Mouse (Mus musculus): ENCODE data around the gene Tekt3. TPM values are rescaled to one million over a fixed set of nuclear protein-coding genes. Genes with fewer than 3 reads are reported as not detected.
A peak's percentile ranks its signal among the peaks of the same experiment; 100 is the strongest.

Tekt3 gene
- polyA plus RNA-seq, 1 experiment: 122 TPM

DNA sequence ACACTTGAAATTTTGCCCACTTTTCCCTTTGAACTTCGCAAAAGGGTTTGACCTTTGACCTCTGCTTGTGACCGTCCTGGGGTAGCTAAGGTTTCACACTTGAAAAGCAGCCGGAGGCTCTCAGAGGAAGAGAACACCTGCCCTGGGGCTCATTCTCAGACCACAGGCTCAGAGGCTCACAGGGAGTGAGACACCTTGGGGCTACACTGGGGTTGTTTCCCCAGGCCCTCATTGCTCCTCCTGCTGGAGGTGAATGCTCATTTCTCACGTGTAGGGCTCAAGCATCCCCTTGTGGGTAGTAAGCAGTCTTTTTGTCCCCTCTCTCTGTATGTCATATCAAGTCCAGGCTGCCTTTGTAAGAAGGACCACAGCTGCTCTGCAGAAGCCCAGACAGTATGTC lies 62.9 kb downstream of the Tekt3 start:
- H3K4me1 ChIP-seq (ENCODE audit: control insufficient read depth, insufficient read depth, low read length): no peaks in the 10 kb centered on the region
- no peak overlapping the region for H3K27ac ChIP-seq (ENCODE audit: control insufficient read depth, insufficient read depth, low read depth, low read length)
- TF ChIP-seq POLR2A (IDR thresholded peaks at IDR 0.05; ENCODE audit: control insufficient read depth, low read depth, low read length) (no peak), CTCF (IDR thresholded peaks at IDR 0.05; ENCODE audit: control insufficient read depth, insufficient read depth, insufficient replicate concordance, low read depth, low read length) (no peak)
- no peaks in the 10 kb centered on the region for H3K27me3 ChIP-seq (ENCODE audit: control insufficient read depth, insufficient read depth, low read length)
- H3K36me3 ChIP-seq (ENCODE audit: control insufficient read depth, insufficient read depth, low read length): no peaks in the 10 kb centered on the region
- H3K4me3 ChIP-seq (ENCODE audit: control insufficient read depth, low read depth, low read length): no peak overlapping the region

DNA sequence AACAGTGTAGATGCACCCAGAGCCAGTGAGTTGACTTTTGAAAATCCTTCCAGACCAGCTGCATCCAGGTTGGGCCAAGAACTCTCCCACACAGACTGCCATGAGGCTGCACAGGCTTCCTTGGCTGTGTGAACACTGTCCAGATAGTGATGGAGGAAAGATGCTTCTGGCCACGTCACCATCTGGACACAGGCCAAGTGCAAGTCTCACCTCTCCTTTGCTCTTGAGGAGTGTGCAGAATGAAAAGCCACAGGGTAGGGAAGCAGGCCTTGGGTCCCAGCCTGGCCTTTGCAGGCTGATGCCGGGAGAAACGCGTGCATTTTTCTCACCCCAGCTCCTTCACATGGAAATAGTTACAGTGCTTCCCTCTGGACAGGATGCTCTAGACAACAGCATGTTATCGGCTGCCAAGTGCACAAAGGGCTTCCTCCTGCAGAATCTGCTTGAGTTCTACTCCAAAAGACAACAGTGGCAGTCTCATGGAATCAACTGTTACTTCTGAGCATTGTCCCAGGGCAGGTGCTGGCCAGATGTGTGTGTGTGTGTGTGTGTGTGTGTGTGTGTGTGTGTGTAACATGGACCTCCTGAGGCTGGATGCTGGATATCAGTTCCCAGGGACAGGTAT lies 64.5 kb downstream of the Tekt3 start:
- no peak overlapping the region for H3K27ac ChIP-seq (ENCODE audit: control insufficient read depth, insufficient read depth, low read depth, low read length)
- TF ChIP-seq POLR2A (IDR thresholded peaks at IDR 0.05; ENCODE audit: control insufficient read depth, low read depth, low read length) (no peak), CTCF (IDR thresholded peaks at IDR 0.05; ENCODE audit: control insufficient read depth, insufficient read depth, insufficient replicate concordance, low read depth, low read length) (no peak)
- no peaks in the 10 kb centered on the region for H3K4me1 ChIP-seq (ENCODE audit: control insufficient read depth, insufficient read depth, low read length)
- no peaks in the 10 kb centered on the region for H3K27me3 ChIP-seq (ENCODE audit: control insufficient read depth, insufficient read depth, low read length)
- H3K4me3 ChIP-seq (ENCODE audit: control insufficient read depth, low read depth, low read length): no peak overlapping the region
- H3K36me3 ChIP-seq (ENCODE audit: control insufficient read depth, insufficient read depth, low read length): no peaks in the 10 kb centered on the region

DNA sequence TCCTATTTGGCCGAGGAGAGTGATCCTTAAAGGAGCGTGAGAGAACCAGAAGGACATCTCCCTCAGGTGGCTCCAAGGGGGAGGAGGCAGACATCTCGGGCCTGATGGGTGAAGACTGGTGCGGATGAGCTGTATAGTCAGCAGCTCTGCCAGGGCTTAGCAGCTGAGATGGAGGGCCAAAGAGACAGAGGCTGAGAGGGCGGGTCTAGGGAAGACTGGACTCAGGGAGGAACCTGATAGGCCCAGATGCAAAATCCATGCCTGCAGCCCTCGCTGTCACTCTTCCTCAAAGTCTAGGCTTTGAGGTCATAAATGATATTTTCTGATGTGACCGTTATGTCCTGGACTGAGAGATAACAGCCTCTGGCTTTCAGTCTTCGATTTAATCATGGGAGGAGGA lies 65.5 kb downstream of the Tekt3 start:
- no peaks in the 10 kb centered on the region for H3K36me3 ChIP-seq (ENCODE audit: control insufficient read depth, insufficient read depth, low read length)
- no peaks in the 10 kb centered on the region for H3K27me3 ChIP-seq (ENCODE audit: control insufficient read depth, insufficient read depth, low read length)
- 0 out of 2 replicates have a peak, but pooled peaks cover 3% of the 10 kb centered on the region for H3K4me1 ChIP-seq (ENCODE audit: control insufficient read depth, insufficient read depth, low read length)
- H3K27ac ChIP-seq (ENCODE audit: control insufficient read depth, insufficient read depth, low read depth, low read length): no peak overlapping the region
- no peak for TF ChIP-seq POLR2A (IDR thresholded peaks at IDR 0.05; ENCODE audit: control insufficient read depth, low read depth, low read length)
- no peak for TF ChIP-seq CTCF (IDR thresholded peaks at IDR 0.05; ENCODE audit: control insufficient read depth, insufficient read depth, insufficient replicate concordance, low read depth, low read length)
- no peak overlapping the region for H3K4me3 ChIP-seq (ENCODE audit: control insufficient read depth, low read depth, low read length)

DNA sequence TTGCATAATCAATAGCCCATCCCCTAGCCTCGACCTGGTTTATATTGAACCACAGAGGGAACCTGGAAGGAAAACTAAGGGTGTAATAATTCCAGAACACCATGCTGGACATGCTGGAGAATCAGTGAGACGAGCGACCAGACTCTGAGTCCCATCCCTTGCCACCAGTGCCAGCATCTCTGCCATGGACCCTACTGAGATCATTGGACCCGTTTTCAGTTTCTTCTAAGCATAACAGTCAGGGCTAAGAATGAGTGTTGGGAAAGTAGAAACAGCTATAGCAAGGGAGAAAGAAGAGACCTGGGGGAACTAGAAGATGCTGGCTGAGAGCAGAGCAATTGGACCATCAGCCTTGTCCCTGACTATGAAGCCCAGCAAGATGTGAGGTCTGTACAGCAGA lies 66.1 kb downstream of the Tekt3 start:
- Histone ChIP-seq H3K27me3 (ENCODE audit: control insufficient read depth, insufficient read depth, low read length) (no peaks in the 10 kb centered on the region), H3K36me3 (ENCODE audit: control insufficient read depth, insufficient read depth, low read length) (no peaks in the 10 kb centered on the region), H3K4me1 (ENCODE audit: control insufficient read depth, insufficient read depth, low read length) (peaks cover 5% of the 10 kb centered on the region; the same call in 1 of the 2 replicates), H3K4me3 (ENCODE audit: control insufficient read depth, low read depth, low read length) (no peak overlapping the region), H3K27ac (ENCODE audit: control insufficient read depth, insufficient read depth, low read depth, low read length) (no peak overlapping the region)
- TF ChIP-seq CTCF (IDR thresholded peaks at IDR 0.05; ENCODE audit: control insufficient read depth, insufficient read depth, insufficient replicate concordance, low read depth, low read length) (no peak), POLR2A (IDR thresholded peaks at IDR 0.05; ENCODE audit: control insufficient read depth, low read depth, low read length) (no peak)

DNA sequence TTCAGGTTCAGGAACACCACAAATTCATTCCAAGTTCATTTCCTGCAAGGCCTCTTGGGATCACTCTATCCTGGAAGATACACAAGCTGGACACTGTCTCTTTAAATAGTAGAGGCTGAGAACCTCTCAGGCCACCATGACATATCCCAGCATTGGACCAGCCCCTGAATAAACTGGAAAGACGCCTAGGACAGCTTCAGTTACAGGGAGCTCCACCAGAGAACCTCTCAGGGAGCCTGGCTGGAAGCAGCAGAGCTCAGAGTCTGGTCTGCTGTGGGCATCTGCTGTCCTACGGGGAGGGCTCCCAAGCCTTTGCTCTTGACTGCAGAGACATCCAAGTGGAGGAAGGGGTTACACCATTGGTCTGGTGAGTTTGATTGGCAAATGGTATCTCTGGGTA lies 67.3 kb downstream of the Tekt3 start, which contains the start of gene Pmp22:
TSS of gene Pmp22 (plus strand) at position 199 of the 400 bp plus-strand sequence.
- no peaks in the 10 kb centered on the region for H3K36me3 ChIP-seq (ENCODE audit: control insufficient read depth, insufficient read depth, low read length)
- H3K4me1 ChIP-seq (ENCODE audit: control insufficient read depth, insufficient read depth, low read length): peaks cover 6% of the 10 kb centered on the region; the same call in 1 of the 2 replicates
- H3K27me3 ChIP-seq (ENCODE audit: control insufficient read depth, insufficient read depth, low read length): no peaks in the 10 kb centered on the region
- peak within 1 kb of the TSS; percentile 59 for H3K27ac ChIP-seq (ENCODE audit: control insufficient read depth, insufficient read depth, low read depth, low read length)
- H3K4me3 ChIP-seq (ENCODE audit: control insufficient read depth, low read depth, low read length): peak within 1 kb of the TSS; percentile 28; the same call in 1 of the 2 replicates
- TF ChIP-seq POLR2A (IDR thresholded peaks at IDR 0.05; ENCODE audit: control insufficient read depth, low read depth, low read length) (no peak), CTCF (IDR thresholded peaks at IDR 0.05; ENCODE audit: control insufficient read depth, insufficient read depth, insufficient replicate concordance, low read depth, low read length) (no peak)

DNA sequence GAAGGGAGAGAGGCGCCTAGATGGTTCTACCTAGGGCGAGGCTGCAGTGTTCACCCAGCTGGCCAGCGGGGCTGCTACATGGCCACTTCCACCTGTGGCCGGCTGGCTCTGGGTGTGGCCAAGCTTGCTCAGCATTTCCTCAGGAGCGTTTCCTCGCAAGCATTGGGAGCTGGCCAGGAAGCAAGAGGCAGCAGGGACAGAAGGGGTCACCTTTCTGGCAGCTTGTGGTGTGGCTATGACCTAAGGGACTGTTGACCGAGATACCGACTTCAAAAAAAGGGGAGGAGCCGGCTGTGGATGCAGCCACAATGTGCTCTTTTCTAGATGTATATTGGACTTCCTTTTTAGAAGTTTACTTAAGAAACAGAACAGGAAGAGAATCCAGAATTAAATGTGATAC lies 67.9 kb downstream of the Tekt3 start:
- H3K36me3 ChIP-seq (ENCODE audit: control insufficient read depth, insufficient read depth, low read length): no peaks in the 10 kb centered on the region
- peak overlapping the region; percentile 28; the same call in 1 of the 2 replicates for H3K4me3 ChIP-seq (ENCODE audit: control insufficient read depth, low read depth, low read length)
- H3K27ac ChIP-seq (ENCODE audit: control insufficient read depth, insufficient read depth, low read depth, low read length): peak overlapping the region; percentile 59
- H3K4me1 ChIP-seq (ENCODE audit: control insufficient read depth, insufficient read depth, low read length): peaks cover 6% of the 10 kb centered on the region; the same call in 1 of the 2 replicates
- TF ChIP-seq CTCF (IDR thresholded peaks at IDR 0.05; ENCODE audit: control insufficient read depth, insufficient read depth, insufficient replicate concordance, low read depth, low read length) (no peak), POLR2A (IDR thresholded peaks at IDR 0.05; ENCODE audit: control insufficient read depth, low read depth, low read length) (no peak)
- H3K27me3 ChIP-seq (ENCODE audit: control insufficient read depth, insufficient read depth, low read length): no peaks in the 10 kb centered on the region

DNA sequence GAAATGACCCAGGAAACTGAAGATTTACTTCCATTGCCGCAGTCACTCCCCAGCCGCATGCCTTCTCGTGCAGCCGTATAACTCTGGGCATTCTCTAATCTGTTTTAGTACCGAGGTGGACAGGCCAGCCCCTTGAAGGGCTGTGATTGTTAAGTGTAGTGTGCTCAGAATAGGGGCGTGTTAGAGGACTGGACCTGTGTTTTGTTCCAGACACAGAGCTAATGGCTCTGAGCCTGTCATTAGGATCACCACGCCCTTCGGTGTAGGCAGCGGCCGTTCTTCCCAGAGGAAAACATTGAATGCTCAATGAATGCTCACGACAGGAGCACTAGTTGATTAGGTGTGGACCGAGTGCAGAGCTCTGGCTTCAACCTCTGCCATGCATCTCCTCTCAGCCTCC lies 68.4 kb downstream of the Tekt3 start:
- H3K4me1 ChIP-seq (ENCODE audit: control insufficient read depth, insufficient read depth, low read length): peaks cover 6% of the 10 kb centered on the region; the same call in 1 of the 2 replicates
- no peaks in the 10 kb centered on the region for H3K36me3 ChIP-seq (ENCODE audit: control insufficient read depth, insufficient read depth, low read length)
- H3K27me3 ChIP-seq (ENCODE audit: control insufficient read depth, insufficient read depth, low read length): no peaks in the 10 kb centered on the region
- TF ChIP-seq CTCF (IDR thresholded peaks at IDR 0.05; ENCODE audit: control insufficient read depth, insufficient read depth, insufficient replicate concordance, low read depth, low read length) (no peak), POLR2A (IDR thresholded peaks at IDR 0.05; ENCODE audit: control insufficient read depth, low read depth, low read length) (no peak)
- H3K27ac ChIP-seq (ENCODE audit: control insufficient read depth, insufficient read depth, low read depth, low read length): no peak overlapping the region
- H3K4me3 ChIP-seq (ENCODE audit: control insufficient read depth, low read depth, low read length): peak overlapping the region; percentile 38; the same call in 1 of the 2 replicates
